Mouse (Mus musculus) CH12.LX (cell line): ENCODE measurements around the gene Agtr1a. TPM values are rescaled to one million over a fixed set of nuclear protein-coding genes. Genes with fewer than 3 reads are reported as not detected.

Source experiments
- DNase-seq: peaks from one replicate; pipeline ENCODE4 v3.0.0-alpha.2; 2013; ENCODE audit errors: extremely low read depth
- H3K27ac ChIP-seq: 2 replicates; pipeline ENCODE4 v1.5.1; 2012; ENCODE audit warnings: low read depth, mild to moderate bottlenecking, control low read depth, moderate library complexity; ENCODE audit not compliant: insufficient read depth
- H3K27me3 ChIP-seq: replicated peaks from 2 replicates; pipeline ENCODE3; 2012; ENCODE audit warnings: inconsistent platforms
- H3K36me3 ChIP-seq, 2 experiments: replicated peaks in 1 of 2; 2 replicates each; pipeline versions ENCODE3 to v1.6.1; 2012; ENCODE audit warnings: inconsistent platforms in 1 of 2, low read length in 1 of 2, mild to moderate bottlenecking in 1 of 2, mixed read lengths in 1 of 2, moderate library complexity in 1 of 2; ENCODE audit not compliant: control insufficient read depth in 1 of 2, insufficient read depth in 1 of 2
- H3K4me1 ChIP-seq, 2 experiments: 2 replicates each; pipeline ENCODE4 v1.6.1; 2012; ENCODE audit warnings: inconsistent platforms in 1 of 2, moderate library complexity in 1 of 2; ENCODE audit not compliant: insufficient read depth in 2 of 2, control insufficient read depth in 1 of 2
- H3K4me2 ChIP-seq: 2 replicates; pipeline ENCODE4 v1.6.1; 2012; ENCODE audit warnings: low read depth, mild to moderate bottlenecking, control low read depth; ENCODE audit not compliant: poor library complexity, insufficient read depth, severe bottlenecking
- H3K4me3 ChIP-seq, 3 experiments: fragments of 150-350 bp in 1 of 3; sonication (generic) in 1 of 3; replicated peaks in 1 of 3; 2 replicates each; pipeline versions ENCODE3 to v1.5.1; 2011 to 2012; ENCODE audit warnings: low read depth in 2 of 3, low read length in 2 of 3, mild to moderate bottlenecking in 2 of 3, moderate library complexity in 2 of 3, control low read depth in 1 of 3, improper control_type of control experiment in 1 of 3, inconsistent platforms in 1 of 3, mixed read lengths in 1 of 3; ENCODE audit not compliant: poor library complexity in 1 of 3
- H3K79me2 ChIP-seq: replicated peaks from 2 replicates; pipeline ENCODE4 v1.6.1; 2012; ENCODE audit warnings: mild to moderate bottlenecking, moderate library complexity; ENCODE audit not compliant: control insufficient read depth, poor library complexity, insufficient read depth, severe bottlenecking; ENCODE audit errors: extremely low read depth
- H3K9ac ChIP-seq: 2 replicates; pipeline ENCODE4 v1.6.1; 2012; ENCODE audit warnings: low read depth, mild to moderate bottlenecking, control low read depth, moderate library complexity; ENCODE audit not compliant: insufficient read depth
- H3K9me3 ChIP-seq: replicated peaks from 2 replicates; pipeline ENCODE3; 2012; ENCODE audit warnings: low read length, inconsistent platforms, mixed read lengths
- CHD2 ChIP-seq: IDR thresholded peaks from 2 replicates; pipeline ENCODE4 v1.6.1; 2011; ENCODE audit warnings: low read length, improper control_type of control experiment
- CTCF ChIP-seq, 2 experiments: IDR thresholded peaks in 1 of 2; conservative IDR thresholded peaks in 1 of 2; 2 replicates each; pipeline ENCODE4 v1.5.1; 2011 to 2012; ENCODE audit warnings: low read depth in 2 of 2, low read length in 2 of 2, improper control_type of control experiment in 1 of 2, inconsistent platforms in 1 of 2, mild to moderate bottlenecking in 1 of 2, moderate library complexity in 1 of 2
- ELF1 ChIP-seq: IDR thresholded peaks from 2 replicates; pipeline ENCODE4 v1.6.1; 2014; ENCODE audit warnings: low read depth, mild to moderate bottlenecking, inconsistent platforms, low read length, improper control_type of control experiment
- GABPA ChIP-seq: IDR thresholded peaks from 2 replicates; pipeline ENCODE4 v1.6.1; 2012; ENCODE audit warnings: low read depth, low read length, improper control_type of control experiment, inconsistent platforms; ENCODE audit not compliant: insufficient replicate concordance
- HCFC1 ChIP-seq: IDR thresholded peaks from 2 replicates; pipeline ENCODE4 v1.6.1; 2012; ENCODE audit warnings: low read depth, mild to moderate bottlenecking, inconsistent platforms, low read length, improper control_type of control experiment
- IRF4 ChIP-seq: IDR thresholded peaks from 2 replicates; pipeline ENCODE4 v1.6.1; 2014; ENCODE audit warnings: low read depth, mild to moderate bottlenecking, inconsistent platforms, low read length, improper control_type of control experiment
- JUN ChIP-seq: IDR thresholded peaks from 2 replicates; pipeline ENCODE4 v1.6.1; 2011; ENCODE audit warnings: low read depth, mild to moderate bottlenecking, low read length, improper control_type of control experiment, moderate library complexity; ENCODE audit not compliant: insufficient read depth
- JUND ChIP-seq: conservative IDR thresholded peaks from 2 replicates; pipeline ENCODE4 v1.6.1; 2011; ENCODE audit warnings: low read depth, low read length, improper control_type of control experiment
- KAT2A ChIP-seq: IDR thresholded peaks from 2 replicates; pipeline ENCODE4 v1.6.1; 2012; ENCODE audit warnings: low read length, improper control_type of control experiment, inconsistent platforms; ENCODE audit not compliant: insufficient replicate concordance
- MXI1 ChIP-seq: IDR thresholded peaks from 2 replicates; pipeline ENCODE4 v1.6.1; 2011; ENCODE audit warnings: mild to moderate bottlenecking, low read depth, low read length, improper control_type of control experiment
- MYC ChIP-seq: IDR thresholded peaks from 2 replicates; pipeline ENCODE4 v1.6.1; 2011; ENCODE audit warnings: low read depth, mild to moderate bottlenecking, improper control_type of control experiment, low read length
- NELFE ChIP-seq: IDR thresholded peaks from 2 replicates; pipeline ENCODE4 v1.6.1; 2011; ENCODE audit warnings: low read depth, low read length, improper control_type of control experiment
- POLR2A ChIP-seq: IDR thresholded peaks from 2 replicates; pipeline ENCODE4 v1.6.1; 2011; ENCODE audit warnings: low read depth, mild to moderate bottlenecking, improper control_type of control experiment, low read length
- SIN3A ChIP-seq: IDR thresholded peaks from 2 replicates; pipeline ENCODE4 v1.6.1; 2012; ENCODE audit warnings: low read length, improper control_type of control experiment, inconsistent platforms
- SMC3 ChIP-seq: IDR thresholded peaks from 2 replicates; pipeline ENCODE4 v1.6.1; 2011; ENCODE audit warnings: low read depth, low read length, improper control_type of control experiment
- UBTF ChIP-seq: IDR thresholded peaks from 2 replicates; pipeline ENCODE4 v1.6.1; 2012; ENCODE audit warnings: low read depth, mild to moderate bottlenecking, inconsistent platforms, low read length, improper control_type of control experiment, moderate library complexity
- USF1 ChIP-seq: IDR thresholded peaks from 2 replicates; pipeline ENCODE4 v1.6.1; 2014; ENCODE audit warnings: low read depth, mild to moderate bottlenecking, inconsistent platforms, low read length, improper control_type of control experiment
- ZNF384 ChIP-seq: IDR thresholded peaks from 2 replicates; pipeline ENCODE4 v1.6.1; 2012; ENCODE audit warnings: low read depth, low read length, improper control_type of control experiment, inconsistent platforms
- dilution Hi-C: fragments of 300-500 bp; cut with MboI; formaldehyde crosslinking; loops from 2 replicates; pipeline ENCODE4 v1.14.3; 2020; ENCODE audit warnings: low sequenced_read_pairs; ENCODE audit not compliant: extremely low pct_unique_long_range_greater_than_20kb, extremely low pct_ligation_motif_present
- in situ Hi-C: fragments of 300-500 bp; cut with MboI; formaldehyde crosslinking; loops from 3 replicates; pipeline ENCODE4 v1.14.3; 2019; ENCODE audit warnings: low sequenced_read_pairs, low pct_ligation_motif_present, low pct_unique_long_range_greater_than_20kb, mixed read lengths
- polyA plus RNA-seq: library from polyadenylated mRNA; unstranded; fragments of >175 nt; gene quantifications from 2 replicates; pipeline ENCODE4 v1.2.1, GENCODE M21; 2012; ENCODE audit warnings: low read depth; ENCODE audit not compliant: insufficient read length
- total RNA-seq, 2 experiments: library from RNA; depleted of rRNA; stranded (reverse); fragments of 300-350 nt in 1 of 2; fragments of >200 nt in 1 of 2; gene quantifications; 2 replicates each; pipeline ENCODE4 v1.2.3; 2012 to 2014

The Agtr1a gene
- total and polyA plus RNA-seq, 3 experiments: not detected

- in situ Hi-C loops: no loop called here
These were observed 91.2 kb downstream of the Agtr1a start for GRCm38 (mm10) chr13:30427436-30427835.

More at GRCm38 (mm10) chr13:30427436-30427835, 91.2 kb downstream of the Agtr1a start:
- Histone ChIP-seq H3K4me1 (no peaks in the 10 kb centered on the region), H3K36me3 (no peaks in the 10 kb centered on the region), H3K9me3 (no peaks in the 10 kb centered on the region), H3K79me2 (no peaks in the 10 kb centered on the region), H3K27me3 (no peaks in the 10 kb centered on the region), H3K4me3 (no peak overlapping the region), H3K9ac (no peak overlapping the region), H3K4me2 (no peak overlapping the region), H3K27ac (no peak overlapping the region)
- DNase-seq: no peak
- no peak for TF ChIP-seq HCFC1
- no peak for TF ChIP-seq NELFE
- no peak for TF ChIP-seq USF1
- no peak for TF ChIP-seq UBTF
- no peak for TF ChIP-seq ZNF384
- no peak for TF ChIP-seq JUN
- no peak for TF ChIP-seq POLR2A
- no peak for TF ChIP-seq ELF1
- TF ChIP-seq CHD2: no peak
- TF ChIP-seq MXI1: no peak
- TF ChIP-seq KAT2A: no peak
- TF ChIP-seq SIN3A: no peak
- no peak for TF ChIP-seq CTCF (conservative IDR thresholded peaks at IDR 0.05 in 1 of 2, IDR thresholded peaks at IDR 0.05 in 1 of 2; ENCODE audit: low read depth in 2 of 2, low read length in 2 of 2)
- TF ChIP-seq IRF4: no peak
- TF ChIP-seq SMC3: no peak
- TF ChIP-seq MYC: no peak
- TF ChIP-seq GABPA: no peak
- no peak for TF ChIP-seq JUND
- dilution Hi-C loops: no loop called here

Other genes with a start within 250 kb of the Agtr1a start
- 2.9 and 3.3 TPM in 2 replicates for gene Mboat1, start 200.0 kb upstream of the Agtr1a start, total RNA-seq (2012; rRNA removed)
- 0.23 and 0.63 TPM in 2 replicates for gene Mboat1, start 200.0 kb upstream of the Agtr1a start, total RNA-seq (2014; rRNA removed)
- gene Mboat1, start 200.0 kb upstream of the Agtr1a start, polyA plus RNA-seq: 0.48 and 0.53 TPM in 2 replicates
- gene Uqcrfs1, start 208.9 kb downstream of the Agtr1a start, total RNA-seq (2012; rRNA removed): 154 and 171 TPM in 2 replicates
- gene Uqcrfs1, start 208.9 kb downstream of the Agtr1a start, total RNA-seq (2014; rRNA removed): 292 and 297 TPM in 2 replicates
- gene Uqcrfs1, start 208.9 kb downstream of the Agtr1a start, polyA plus RNA-seq: 169 and 173 TPM in 2 replicates